Mouse (Mus musculus): Measurements from ENCODE around the gene Tmem59.

Tmem59 gene

GRCm38 (mm10) chr4:107178182-107178829, at the start of gene Tmem59:
Tmem59 (plus strand) TSS chr4:107178399.
- DNase-seq, result peak; percentile 96 to 97

DNA sequence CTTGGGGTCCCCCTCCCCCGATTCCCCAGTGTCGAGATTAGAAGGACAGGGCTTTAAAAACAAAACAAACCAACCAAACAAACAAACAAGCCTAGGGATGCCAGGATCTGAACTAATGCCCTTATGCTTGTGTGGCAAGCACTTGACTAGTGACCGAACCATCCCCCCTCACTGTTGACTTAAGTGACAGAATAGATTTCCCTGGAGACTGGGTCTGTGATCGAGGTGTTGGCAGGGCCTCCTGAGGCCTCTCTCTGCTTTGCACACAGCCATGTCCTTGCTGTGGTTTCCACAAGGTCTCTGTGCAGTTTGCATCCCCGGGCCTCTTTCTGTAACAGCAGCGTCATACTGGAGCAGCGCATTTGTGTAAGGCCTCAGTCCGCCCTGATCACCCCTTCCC, 48.8 kb upstream of the Tmem59 start:
- DNase-seq, result no peak

DNA sequence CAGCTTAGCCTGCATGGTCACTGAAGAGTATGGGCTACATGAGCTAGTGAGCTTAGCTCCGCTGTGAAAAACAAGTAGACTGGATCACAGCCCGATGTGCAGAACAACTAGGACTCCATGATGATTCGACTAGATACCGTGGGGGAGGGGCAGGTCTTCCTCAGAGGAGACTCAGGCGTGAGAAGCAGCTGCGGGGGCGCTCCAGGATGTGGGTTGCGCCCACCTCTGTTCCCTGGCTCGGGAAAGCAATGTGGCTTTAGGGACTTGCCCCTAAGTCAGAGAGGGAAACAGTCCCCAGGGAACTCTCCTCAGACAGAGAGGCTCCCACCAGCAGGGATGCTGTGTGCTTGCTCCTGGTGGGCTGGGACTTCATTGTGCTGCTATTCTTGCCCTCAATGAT, 47.7 kb upstream of the Tmem59 start:
- DNase-seq, result peak; percentile 40 to 58

DNA sequence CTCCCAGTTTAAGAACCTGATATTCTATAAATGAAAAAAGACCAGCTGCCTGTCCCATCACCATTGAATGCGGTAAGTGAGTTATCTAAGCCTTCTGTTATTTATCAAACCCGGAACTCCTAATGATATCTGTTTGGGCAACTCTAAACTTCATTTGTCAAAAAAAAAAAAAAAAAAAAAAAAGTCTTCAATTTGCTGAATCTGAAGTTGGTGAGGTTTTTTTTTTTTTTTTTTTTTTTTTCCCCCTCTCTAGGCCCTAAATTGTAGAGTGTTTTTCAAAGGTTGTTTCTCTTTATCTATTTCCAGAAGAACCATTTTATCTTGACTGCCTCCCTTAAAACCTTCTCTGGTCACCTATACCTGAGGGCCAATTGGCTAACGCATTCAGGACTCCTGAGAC, 43.3 kb upstream of the Tmem59 start:
- DNase-seq, result no peak

- no peak for DNase-seq
Measured at GRCm38 (mm10) chr4:107135663-107136062, 42.5 kb upstream of the Tmem59 start.

GRCm38 (mm10) chr4:107136531-107136930, 41.7 kb upstream of the Tmem59 start:
- DNase-seq, result no peak

DNA sequence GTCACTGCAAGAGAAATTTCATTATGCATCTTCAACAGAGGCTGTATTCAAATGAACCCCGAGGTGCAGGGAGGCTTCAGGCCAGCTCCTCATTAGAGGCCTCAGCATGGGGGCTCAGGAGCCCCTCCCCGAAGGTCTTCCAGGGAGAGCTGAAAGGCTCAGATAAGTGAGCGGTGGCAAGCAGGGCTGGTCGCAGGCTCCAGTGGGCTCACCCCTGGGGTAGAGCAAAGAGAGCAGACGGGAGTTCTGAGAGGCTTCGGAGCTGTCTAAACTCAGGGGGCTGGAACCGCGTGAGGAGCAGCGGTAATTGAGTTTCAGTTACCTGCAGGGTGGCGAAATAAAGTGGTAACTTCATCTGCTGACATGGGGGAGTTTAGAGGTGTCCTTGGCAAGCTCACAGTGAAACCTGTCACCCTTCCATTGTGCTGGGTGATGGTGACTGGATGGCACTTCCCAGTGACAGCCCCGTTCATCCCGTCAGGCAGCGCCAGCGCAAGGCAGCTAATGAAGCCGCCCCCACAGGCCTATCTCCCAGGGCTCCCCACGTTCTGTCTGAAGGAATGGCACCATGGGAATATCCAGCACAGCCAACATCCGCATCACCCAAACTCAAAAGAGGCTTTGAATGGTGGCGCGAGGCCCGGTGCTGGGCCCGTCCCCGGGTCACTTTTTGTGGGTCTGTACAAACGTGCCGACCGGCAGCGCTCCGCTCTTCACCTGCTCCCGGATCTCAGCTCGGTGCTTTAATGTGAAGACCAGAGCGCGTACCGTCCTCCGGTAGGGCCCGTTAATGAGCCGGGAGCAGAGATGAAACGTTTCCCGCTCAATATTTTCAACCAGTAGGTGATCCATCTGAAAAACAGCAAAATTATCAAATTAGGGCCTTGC, 39.0 kb upstream of the Tmem59 start:
- no peak for DNase-seq

DNA sequence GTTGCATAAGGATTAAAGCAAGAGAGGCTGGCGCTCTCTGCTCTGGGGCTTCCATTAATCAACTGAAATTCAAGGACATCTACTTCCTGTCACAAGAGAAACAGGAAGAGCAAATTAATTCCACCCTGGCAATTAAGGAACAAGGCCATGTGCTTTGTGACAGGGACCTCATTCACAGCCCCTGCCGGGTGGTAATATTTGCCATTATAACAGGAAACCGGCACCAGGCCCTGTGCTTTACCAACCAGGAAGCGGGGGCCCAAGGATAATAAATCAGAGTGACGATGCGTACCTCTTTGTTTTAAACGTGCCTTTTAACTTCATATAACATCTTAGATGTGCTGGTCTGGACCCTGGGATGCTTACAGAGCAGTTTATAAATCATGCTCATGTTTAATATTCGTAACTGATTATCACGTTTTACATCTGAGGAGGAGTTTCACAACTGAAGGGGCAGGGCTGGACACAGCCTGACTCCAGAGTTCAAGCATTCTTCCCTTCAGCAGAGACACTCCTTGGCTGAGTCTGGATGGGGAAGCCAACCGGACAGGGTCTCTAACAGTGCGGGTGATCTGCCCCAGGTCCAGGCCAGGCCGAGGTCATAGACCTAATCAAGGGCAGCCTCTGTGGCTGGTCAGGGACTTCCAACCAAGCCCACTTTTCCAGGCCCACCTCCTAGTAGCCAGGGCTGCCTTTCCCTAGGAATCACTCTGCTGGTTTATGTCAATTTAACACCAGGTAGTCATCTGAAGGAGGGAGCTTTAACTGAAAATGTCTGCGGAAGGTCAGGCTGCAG, 38.2 kb upstream of the Tmem59 start:
- no peak for DNase-seq

- no peak for DNase-seq
Measured at GRCm38 (mm10) chr4:107143511-107143910, 34.7 kb upstream of the Tmem59 start.

- no peak for DNase-seq
Measured at GRCm38 (mm10) chr4:107150991-107151390, 27.2 kb upstream of the Tmem59 start.

- no peak for DNase-seq
Measured at GRCm38 (mm10) chr4:107152571-107152970, 25.6 kb upstream of the Tmem59 start.

GRCm38 (mm10) chr4:107156983-107157401, 21.2 kb upstream of the Tmem59 start:
- no peak for DNase-seq

DNA sequence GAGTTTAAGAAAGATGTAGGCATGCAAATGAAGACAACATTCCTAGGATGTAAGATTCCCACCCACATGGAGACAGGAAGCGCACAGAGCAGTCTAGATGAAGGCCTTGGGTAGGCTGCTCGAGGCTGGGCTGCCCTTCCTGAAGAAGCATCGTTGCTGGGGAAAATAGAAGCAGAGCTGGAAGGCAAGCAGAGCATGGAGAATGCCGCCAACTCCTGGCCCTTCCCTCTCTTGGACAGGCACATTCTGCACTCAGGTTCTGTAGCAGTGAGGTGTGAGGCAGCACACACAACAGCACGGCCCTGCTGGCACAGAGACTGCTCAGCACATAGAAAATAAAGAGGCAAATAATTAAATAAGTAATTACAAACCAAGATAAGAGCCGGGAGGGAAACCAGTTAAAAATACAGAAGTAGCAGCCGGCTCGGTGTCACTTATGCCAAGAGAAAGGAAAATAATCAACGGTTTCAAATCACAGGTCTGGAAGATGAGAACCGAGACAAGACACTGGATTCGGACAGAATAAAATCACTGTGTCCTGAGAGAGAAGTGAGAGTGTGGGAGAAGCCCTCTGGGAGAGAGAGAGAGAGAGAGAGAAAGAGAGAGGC, 18.9 kb upstream of the Tmem59 start:
- DNase-seq, result no peak

GRCm38 (mm10) chr4:107160181-107160580, 18.0 kb upstream of the Tmem59 start:
- DNase-seq, result no peak

GRCm38 (mm10) chr4:107163341-107163740, 14.9 kb upstream of the Tmem59 start:
- DNase-seq, result no peak

GRCm38 (mm10) chr4:107163756-107164587, 14.2 kb upstream of the Tmem59 start:
- DNase-seq, result peak; percentile 47 to 62

DNA sequence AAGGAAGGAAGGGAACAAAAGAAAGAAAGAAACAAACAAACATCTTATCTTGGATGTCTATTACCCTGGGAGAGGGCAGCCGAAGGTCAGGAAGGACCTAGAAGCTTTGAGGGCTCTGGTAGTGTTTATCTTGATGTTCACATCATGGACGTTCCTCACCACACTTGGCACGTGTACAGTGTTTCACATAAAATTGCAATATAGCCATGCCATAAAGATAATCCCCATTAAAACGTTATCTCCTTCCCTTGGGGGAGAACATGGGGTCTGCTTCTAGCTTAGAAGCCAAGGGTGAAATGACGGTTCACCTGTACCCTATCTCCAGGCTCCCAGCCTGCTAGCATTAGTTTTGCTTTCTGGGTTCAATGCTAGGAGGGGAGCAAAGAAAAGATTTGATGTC, 11.5 kb upstream of the Tmem59 start:
- no peak for DNase-seq

DNA sequence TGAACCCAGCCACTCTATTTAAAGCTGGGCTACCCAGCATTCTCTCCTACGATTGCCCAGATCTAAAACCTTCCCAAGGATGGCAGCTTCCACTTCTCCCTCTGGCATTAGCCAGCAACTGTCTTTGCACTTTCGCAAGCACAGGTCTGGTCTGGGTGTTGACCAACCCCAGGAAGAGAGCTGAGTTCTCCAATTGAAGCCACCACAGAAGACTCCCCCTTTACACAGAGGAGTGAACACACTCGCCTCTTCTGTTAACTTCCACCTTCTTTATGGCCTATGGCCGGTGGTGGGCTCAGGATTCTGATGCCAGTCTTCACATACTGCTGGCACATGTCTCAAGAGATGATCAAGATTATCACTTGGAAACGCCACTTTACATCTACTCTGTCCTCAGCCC, 10.4 kb upstream of the Tmem59 start:
- no peak for DNase-seq

GRCm38 (mm10) chr4:107177506-107177905, 693 bp upstream of the Tmem59 start:
- DNase-seq, result no peak

- DNase-seq, result peak; percentile 66 to 75
Measured at GRCm38 (mm10) chr4:107178830-107179490, 761 bp downstream of the Tmem59 start, which contains the start of gene Tceanc2. Tceanc2 (minus strand) TSS chr4:107179116.

DNA sequence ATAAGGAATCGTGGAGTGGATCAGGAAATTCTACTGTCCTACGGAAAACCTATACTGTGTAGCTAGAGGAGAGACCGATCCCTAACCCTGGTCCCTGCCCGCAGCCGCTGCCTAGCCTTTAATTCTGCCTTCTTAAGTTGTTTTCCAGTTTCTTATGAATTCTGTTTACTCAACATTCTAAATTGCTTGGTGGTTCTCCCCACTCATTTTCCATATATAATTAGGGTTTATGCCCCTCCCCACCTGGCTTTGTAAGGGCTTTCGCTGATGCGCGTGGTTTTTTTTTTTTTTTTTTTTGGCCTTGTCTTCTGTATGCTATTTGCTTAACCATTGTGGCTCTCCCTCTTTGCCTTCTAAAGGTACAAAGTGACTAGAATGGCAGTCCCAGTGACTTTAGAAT, 1.4 kb downstream of the Tmem59 start:
- DNase-seq, result no peak

Data from thymus, postnatal 36 days (tissue).